Mouse (Mus musculus): ENCODE data around the gene Ptpn9. TPM values are rescaled to one million over a fixed set of nuclear protein-coding genes. Genes with fewer than 3 reads are reported as not detected.
A peak's percentile ranks its signal among the peaks of the same experiment; 100 is the strongest.
"Not testable (repeated sequence)": the region's sequence is repeated elsewhere in the genome, so short reads cannot be mapped to it uniquely, and the experiment has no call there.

The Ptpn9 gene
- 3.0 and 6.8 TPM in 2 replicates for total RNA-seq (2012; rRNA removed)

GRCm38 (mm10) chr9:56994286-56995197 lies at the start of gene Ptpn9:
Gene Ptpn9 (plus strand): TSS chr9:56994923.
- peak; percentile 78 for DNase-seq (ENCODE audit: low read depth, low spot score)
- Histone ChIP-seq H3K36me3 (ENCODE audit: control insufficient read depth, insufficient read depth, low read length, poor library complexity, severe bottlenecking) (no peaks in the 10 kb centered on the region), H3K27ac (ENCODE audit: insufficient read depth, low read depth, low read length, poor library complexity, severe bottlenecking) (peak within 1 kb of the TSS; percentile 54; the same call in 1 of the 2 replicates), H3K9me3 (ENCODE audit: control insufficient read depth, insufficient read depth, low read depth, low read length) (no peaks in the 10 kb centered on the region), H3K4me1 (ENCODE audit: control insufficient read depth in 2 of 2, insufficient read depth in 2 of 2, low read length in 2 of 2, poor library complexity in 1 of 2) (peaks cover 2 to 4% of the 10 kb centered on the region in 2 experiments; a peak in 2 of 4 replicates), H3K4me3 (ENCODE audit: insufficient read depth in 1 of 2, low read depth in 1 of 2, low read length in 2 of 2, poor library complexity in 1 of 2, severe bottlenecking in 1 of 2) (peak within 1 kb of the TSS; percentile 78 to 86), H3K9ac (ENCODE audit: insufficient read depth, low read depth, low read length, poor library complexity, severe bottlenecking) (peak within 1 kb of the TSS; percentile 85)
- TF ChIP-seq CHD2 (IDR thresholded peaks at IDR 0.05; ENCODE audit: low read depth, low read length) (no peak), ZC3H11A (IDR thresholded peaks at IDR 0.05; ENCODE audit: borderline replicate concordance, low read depth, low read length) (no peak), MAFK (IDR thresholded peaks at IDR 0.05; ENCODE audit: insufficient read depth, low read depth, low read length) (no peak), HCFC1 (IDR thresholded peaks at IDR 0.05; ENCODE audit: borderline replicate concordance, insufficient read depth, low read length) (no peak), ZNF384 (IDR thresholded peaks at IDR 0.05; ENCODE audit: low read depth, low read length) (0 out of 2 replicates have a peak, but pooled peaks have one; percentile 8)
- in situ Hi-C loops (cut with MboI; ENCODE audit: low sequenced_read_pairs in 2 of 2, unreplicated experiment in 2 of 2): no loop called here

GRCm38 (mm10) chr9:56947481-56947880 lies 47.2 kb upstream of the Ptpn9 start:
- H3K27ac ChIP-seq (ENCODE audit: insufficient read depth, low read depth, low read length, poor library complexity, severe bottlenecking); in situ Hi-C loops (cut with MboI; ENCODE audit: low sequenced_read_pairs in 2 of 2, unreplicated experiment in 2 of 2); DNase-seq (ENCODE audit: low read depth, low spot score): not testable (repeated sequence)

GRCm38 (mm10) chr9:56948699-56949098 lies 46.0 kb upstream of the Ptpn9 start:
- H3K4me3 ChIP-seq (ENCODE audit: insufficient read depth in 1 of 2, low read depth in 1 of 2, low read length in 2 of 2, poor library complexity in 1 of 2, severe bottlenecking in 1 of 2); H3K36me3 ChIP-seq (ENCODE audit: control insufficient read depth, insufficient read depth, low read length, poor library complexity, severe bottlenecking); H3K27ac ChIP-seq (ENCODE audit: insufficient read depth, low read depth, low read length, poor library complexity, severe bottlenecking); H3K9ac ChIP-seq (ENCODE audit: insufficient read depth, low read depth, low read length, poor library complexity, severe bottlenecking); DNase-seq (ENCODE audit: low read depth, low spot score); in situ Hi-C loops (cut with MboI; ENCODE audit: low sequenced_read_pairs in 2 of 2, unreplicated experiment in 2 of 2); H3K9me3 ChIP-seq (ENCODE audit: control insufficient read depth, insufficient read depth, low read depth, low read length); H3K4me1 ChIP-seq (ENCODE audit: control insufficient read depth in 2 of 2, insufficient read depth in 2 of 2, low read length in 2 of 2, poor library complexity in 1 of 2): not testable (repeated sequence)

More at GRCm38 (mm10) chr9:56947481-56947880, 47.2 kb upstream of the Ptpn9 start:
- H3K9me3 ChIP-seq (ENCODE audit: control insufficient read depth, insufficient read depth, low read depth, low read length); H3K4me1 ChIP-seq (ENCODE audit: control insufficient read depth in 2 of 2, insufficient read depth in 2 of 2, low read length in 2 of 2, poor library complexity in 1 of 2); H3K4me3 ChIP-seq (ENCODE audit: insufficient read depth in 1 of 2, low read depth in 1 of 2, low read length in 2 of 2, poor library complexity in 1 of 2, severe bottlenecking in 1 of 2); H3K36me3 ChIP-seq (ENCODE audit: control insufficient read depth, insufficient read depth, low read length, poor library complexity, severe bottlenecking); H3K9ac ChIP-seq (ENCODE audit: insufficient read depth, low read depth, low read length, poor library complexity, severe bottlenecking): not testable (repeated sequence)
- TF ChIP-seq ZNF384 (IDR thresholded peaks at IDR 0.05; ENCODE audit: low read depth, low read length) (peak; percentile 82), ZC3H11A (IDR thresholded peaks at IDR 0.05; ENCODE audit: borderline replicate concordance, low read depth, low read length) (peak; percentile 32; the same call in 1 of the 2 replicates)

GRCm38 (mm10) chr9:56949767-56950166 lies 45.0 kb upstream of the Ptpn9 start:
- no peak overlapping the region for H3K27ac ChIP-seq (ENCODE audit: insufficient read depth, low read depth, low read length, poor library complexity, severe bottlenecking)
- in situ Hi-C loops (cut with MboI; ENCODE audit: low sequenced_read_pairs in 2 of 2, unreplicated experiment in 2 of 2): no loop called here
- H3K9me3 ChIP-seq (ENCODE audit: control insufficient read depth, insufficient read depth, low read depth, low read length): no peaks in the 10 kb centered on the region
- H3K36me3 ChIP-seq (ENCODE audit: control insufficient read depth, insufficient read depth, low read length, poor library complexity, severe bottlenecking): no peaks in the 10 kb centered on the region
- DNase-seq (ENCODE audit: low read depth, low spot score): no peak
- peak overlapping the region; percentile 44; the same call in 1 of the 2 replicates for H3K9ac ChIP-seq (ENCODE audit: insufficient read depth, low read depth, low read length, poor library complexity, severe bottlenecking)
- peaks cover 2 to 3% of the 10 kb centered on the region in 2 experiments; a peak in 2 of 4 replicates for H3K4me1 ChIP-seq (ENCODE audit: control insufficient read depth in 2 of 2, insufficient read depth in 2 of 2, low read length in 2 of 2, poor library complexity in 1 of 2)
- TF ChIP-seq MAFK (IDR thresholded peaks at IDR 0.05; ENCODE audit: insufficient read depth, low read depth, low read length) (no peak), ZC3H11A (IDR thresholded peaks at IDR 0.05; ENCODE audit: borderline replicate concordance, low read depth, low read length) (no peak), HCFC1 (IDR thresholded peaks at IDR 0.05; ENCODE audit: borderline replicate concordance, insufficient read depth, low read length) (no peak)
- peak overlapping the region; percentile 22 to 68 for H3K4me3 ChIP-seq (ENCODE audit: insufficient read depth in 1 of 2, low read depth in 1 of 2, low read length in 2 of 2, poor library complexity in 1 of 2, severe bottlenecking in 1 of 2)
